ENCODE assay signal across 20 mouse cellular contexts in genomic region chr2:166767591-166767990, GRCm38 (mm10). TPM values are rescaled to one million over a fixed set of nuclear protein-coding genes. Genes with fewer than 3 reads are reported as not detected.
A peak's percentile ranks its signal among the peaks of the same experiment; 100 is the strongest.
DNase-seq lines count a peak whose midpoint lies in the region; TF ChIP-seq lines count a peak whose summit lies in the region.
"Had no signal": no experiment of that assay in that cellular context is flagged by ENCODE, and none has a peak within 500 bp of the region (broad histone marks: within the 10 kb centered on the region; RNA-seq: fewer than 3 reads in every experiment).

No protein-coding gene starts in this region.

- TF ChIP-seq POLR2A in CH12.LX (IDR thresholded peaks at IDR 0.05; ENCODE audit: low read depth, low read length) = no peak

- no peak overlapping the region for H3K4me2 ChIP-seq in CH12.LX (ENCODE audit: insufficient read depth, low read depth, poor library complexity, severe bottlenecking)
- H3K4me2 ChIP-seq: embryonic facial prominence, embryonic 12.5 days; forebrain, embryonic 13.5 days; forebrain, embryonic 15.5 days had no signal

- H3K4me1 ChIP-seq in CH12.LX (ENCODE audit: control insufficient read depth in 1 of 2, insufficient read depth in 2 of 2) = peaks cover 5 to 10% of the 10 kb centered on the region in 2 experiments; a peak in 2 of 4 replicates
- H3K4me1 ChIP-seq: forebrain, embryonic 13.5 days had no signal

- H3K27ac ChIP-seq in CH12.LX (ENCODE audit: insufficient read depth, low read depth) = no peak overlapping the region
- H3K27ac ChIP-seq: embryonic facial prominence, embryonic 10.5 days; embryonic facial prominence, embryonic 12.5 days; forebrain, embryonic 13.5 days; forebrain, embryonic 15.5 days had no signal

- peak in 1 of 2 experiments; percentile 22; a peak in 1 of 4 replicates for TF ChIP-seq CTCF in CH12.LX (conservative IDR thresholded peaks at IDR 0.05 in 1 of 2, IDR thresholded peaks at IDR 0.05 in 1 of 2; ENCODE audit: low read depth in 2 of 2, low read length in 2 of 2)

- no peak overlapping the region for H3K9ac ChIP-seq in CH12.LX (ENCODE audit: insufficient read depth, low read depth)
- H3K9ac ChIP-seq: embryonic facial prominence, embryonic 12.5 days; forebrain, embryonic 13.5 days; forebrain, embryonic 15.5 days; forebrain, postnatal 0 days had no signal

- TF ChIP-seq EP300 in CH12.LX (IDR thresholded peaks at IDR 0.05; ENCODE audit: low read length) = no peak

- no peaks in the 10 kb centered on the region for H3K79me2 ChIP-seq in CH12.LX (replicated peaks; ENCODE audit: control insufficient read depth, extremely low read depth, insufficient read depth, poor library complexity, severe bottlenecking)

- in situ Hi-C loops in CH12.LX (cut with MboI; ENCODE audit: low pct_ligation_motif_present, low pct_unique_long_range_greater_than_20kb, low sequenced_read_pairs) = no loop called here

- no peak overlapping the region for H3K4me3 ChIP-seq in CH12.LX (replicated peaks in 1 of 3; ENCODE audit: low read depth in 2 of 3, low read length in 2 of 3, poor library complexity in 1 of 3)
- H3K4me3 ChIP-seq: embryonic facial prominence, embryonic 10.5 days; embryonic facial prominence, embryonic 12.5 days; forebrain, embryonic 13.5 days; forebrain, embryonic 15.5 days had no signal

- TF ChIP-seq RAD21 in CH12.LX (IDR thresholded peaks at IDR 0.05; ENCODE audit: low read depth, low read length) = peak; percentile 5

- DNase-seq in CH12.LX (ENCODE audit: extremely low read depth) (no peak), ES-CJ7 (ENCODE audit: low read depth, low spot score) (peak; percentile 56), R1 (ENCODE audit: low read depth, low spot score) (peak; percentile 55)
- DNase-seq in spleen, adult 18-20 months = no peak
- DNase-seq in frontal cortex, postnatal 25 days (ENCODE audit: low spot score in 2 of 2) = no peak
- DNase-seq in layer of hippocampus, postnatal 25 days (ENCODE audit: extremely low spot score in 1 of 2, low spot score in 1 of 2) = no peak
- DNase-seq: adrenal gland, adult 8-10 months; adrenal gland, postnatal 14 days; adrenal gland, postnatal 36 days; B cell, adult 2 months; cerebellum, adult 11-12 months; cerebellum, adult 2 months; cerebellum, adult 9-10 months; cerebellum, postnatal 10 days; cerebellum, postnatal 25 days; forebrain, postnatal 0 days had no signal

- no peaks in the 10 kb centered on the region for H3K9me3 ChIP-seq in CH12.LX (replicated peaks; ENCODE audit: low read length)
- H3K9me3 ChIP-seq: embryonic facial prominence, embryonic 10.5 days; embryonic facial prominence, embryonic 12.5 days; forebrain, embryonic 13.5 days; forebrain, embryonic 15.5 days had no signal

- H3K36me3 ChIP-seq in CH12.LX (replicated peaks in 1 of 2; ENCODE audit: control insufficient read depth in 1 of 2, insufficient read depth in 1 of 2, low read length in 1 of 2) = no peaks in the 10 kb centered on the region
- H3K36me3 ChIP-seq: embryonic facial prominence, embryonic 10.5 days; embryonic facial prominence, embryonic 12.5 days; forebrain, embryonic 15.5 days had no signal

- dilution Hi-C loops in CH12.LX (cut with MboI; ENCODE audit: extremely low pct_ligation_motif_present, extremely low pct_unique_long_range_greater_than_20kb, low sequenced_read_pairs) = no loop called here

- no peaks in the 10 kb centered on the region for H3K27me3 ChIP-seq in CH12.LX (replicated peaks)
- H3K27me3 ChIP-seq: embryonic facial prominence, embryonic 12.5 days; forebrain, embryonic 13.5 days; forebrain, embryonic 15.5 days had no signal

TF ChIP-seq in CH12.LX, 34 proteins besides CTCF, POLR2A, EP300 and RAD21:
- TF ChIP-seq POLR2AphosphoS2 (IDR thresholded peaks at IDR 0.05; ENCODE audit: low read depth, low read length) (no peak), SMC3 (IDR thresholded peaks at IDR 0.05; ENCODE audit: low read depth, low read length) (peak; percentile 20), MYC (IDR thresholded peaks at IDR 0.05; ENCODE audit: low read depth, low read length) (no peak)

RNA-seq across cellular contexts. Expression of gene Trp53rkb, which starts 24.7 kb away (rescaled TPM):
- total RNA-seq in CH12.LX (2012; rRNA removed) (6.0 and 7.1 TPM in 2 replicates), CH12.LX (2014; rRNA removed) (7.0 and 8.8 TPM in 2 replicates)
- polyA plus RNA-seq in CH12.LX (2012; ENCODE audit: insufficient read length, low read depth) = 7.8 and 9.1 TPM in 2 replicates
- 1 to 10 TPM; 4.4 to 7.3 TPM for total RNA-seq in layer of hippocampus, postnatal 25 days (2021)

RNA-seq across cellular contexts. Expression of gene Arfgef2, which starts 37.8 kb away (rescaled TPM):
- total RNA-seq in CH12.LX (2012; rRNA removed) (11.2 and 12.5 TPM in 2 replicates), CH12.LX (2014; rRNA removed) (8.2 and 9.2 TPM in 2 replicates)
- polyA plus RNA-seq in CH12.LX (2012; ENCODE audit: insufficient read length, low read depth) = 15.3 and 18.7 TPM in 2 replicates
- total RNA-seq in layer of hippocampus, postnatal 25 days (2021) = 10 to 100 TPM; 45.7 to 48.5 TPM

RNA-seq across cellular contexts. Expression of gene Prex1, which starts 54.0 kb away (rescaled TPM):
- 11.6 and 18.5 TPM in 2 replicates for total RNA-seq in CH12.LX (2012; rRNA removed)
- 4.9 and 5.5 TPM in 2 replicates for total RNA-seq in CH12.LX (2014; rRNA removed)
- polyA plus RNA-seq in CH12.LX (2012; ENCODE audit: insufficient read length, low read depth) = 14.6 and 19.5 TPM in 2 replicates
- 10 to 100 TPM; 75.4 to 85.2 TPM for total RNA-seq in layer of hippocampus, postnatal 25 days (2021)

Comparison
In these comparisons a context has a peak if more than half of its experiments do, and no peak if none do; other contexts are left out.
1. DNase-seq: peak in ES-CJ7 (single experiment) and R1 (single experiment); none in CH12.LX (single experiment), spleen, adult 18-20 months (0 of 2), frontal cortex, postnatal 25 days (0 of 2) and layer of hippocampus, postnatal 25 days (0 of 2).